Mouse (Mus musculus) erythroblast, embryonic 14.5 days (primary cell): Measurements from ENCODE around the gene Pla2g1b. TPM values are rescaled to one million over a fixed set of nuclear protein-coding genes. Genes with fewer than 3 reads are reported as not detected.

ENCODE experiments used
- H3K27me3 ChIP-seq: 2 replicates; pipeline ENCODE4 v1.6.1; 2012; ENCODE audit warnings: inconsistent platforms; ENCODE audit not compliant: control insufficient read depth
- H3K36me3 ChIP-seq: 2 replicates; pipeline ENCODE4 v1.6.1; 2012; ENCODE audit warnings: mild to moderate bottlenecking, inconsistent platforms; ENCODE audit not compliant: control insufficient read depth
- H3K4me1 ChIP-seq: 2 replicates; pipeline ENCODE4 v1.6.1; 2012; ENCODE audit warnings: inconsistent platforms; ENCODE audit not compliant: control insufficient read depth
- H3K4me3 ChIP-seq: replicated peaks from 2 replicates; pipeline ENCODE3; 2012; ENCODE audit warnings: moderate library complexity, mild to moderate bottlenecking, inconsistent platforms
- H3K9me3 ChIP-seq: 2 replicates; pipeline ENCODE4 v1.6.1; 2012; ENCODE audit warnings: low read length, inconsistent platforms, mixed read lengths; ENCODE audit not compliant: control insufficient read depth
- GATA1 ChIP-seq: IDR thresholded peaks from 2 replicates; pipeline ENCODE4 v1.6.1; 2012; ENCODE audit warnings: low read length, inconsistent platforms, mixed read lengths
- TAL1 ChIP-seq: IDR thresholded peaks from 3 replicates; pipeline ENCODE4 v1.6.1; 2012; ENCODE audit warnings: low read length, inconsistent platforms, mixed read lengths
- polyA plus RNA-seq: library from polyadenylated mRNA; stranded (reverse); fragments of >175 nt; gene quantifications from 2 replicates; pipeline ENCODE4 v1.2.3, GENCODE M21; 2012

Gene Pla2g1b
- polyA plus RNA-seq, 1 experiment: not detected

DNA sequence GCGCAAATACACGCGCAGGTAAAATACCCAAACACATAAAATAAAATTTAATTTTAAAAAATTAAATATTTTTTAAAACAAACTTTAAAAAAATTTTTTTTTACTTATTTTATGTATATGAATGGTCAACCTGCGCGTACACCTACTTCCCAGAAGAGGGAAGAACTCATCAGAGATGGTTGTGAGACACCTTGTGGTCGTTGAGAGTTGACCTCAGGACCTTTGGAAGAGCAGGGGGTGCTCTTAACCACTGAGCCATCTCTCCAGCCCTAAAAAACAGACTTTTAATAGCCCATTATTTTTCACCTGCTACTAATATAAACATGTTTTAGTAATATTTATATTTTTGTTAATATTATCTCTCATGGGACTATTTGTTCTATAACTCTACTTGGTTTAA, 17.3 kb downstream of the Pla2g1b start:
- Histone ChIP-seq H3K27me3 (no peaks in the 10 kb centered on the region), H3K9me3 (no peaks in the 10 kb centered on the region), H3K4me3 (no peak overlapping the region), H3K4me1 (peaks cover 36% of the 10 kb centered on the region), H3K36me3 (peaks cover 14% of the 10 kb centered on the region)
- TF ChIP-seq TAL1: no peak
- TF ChIP-seq GATA1: no peak

DNA sequence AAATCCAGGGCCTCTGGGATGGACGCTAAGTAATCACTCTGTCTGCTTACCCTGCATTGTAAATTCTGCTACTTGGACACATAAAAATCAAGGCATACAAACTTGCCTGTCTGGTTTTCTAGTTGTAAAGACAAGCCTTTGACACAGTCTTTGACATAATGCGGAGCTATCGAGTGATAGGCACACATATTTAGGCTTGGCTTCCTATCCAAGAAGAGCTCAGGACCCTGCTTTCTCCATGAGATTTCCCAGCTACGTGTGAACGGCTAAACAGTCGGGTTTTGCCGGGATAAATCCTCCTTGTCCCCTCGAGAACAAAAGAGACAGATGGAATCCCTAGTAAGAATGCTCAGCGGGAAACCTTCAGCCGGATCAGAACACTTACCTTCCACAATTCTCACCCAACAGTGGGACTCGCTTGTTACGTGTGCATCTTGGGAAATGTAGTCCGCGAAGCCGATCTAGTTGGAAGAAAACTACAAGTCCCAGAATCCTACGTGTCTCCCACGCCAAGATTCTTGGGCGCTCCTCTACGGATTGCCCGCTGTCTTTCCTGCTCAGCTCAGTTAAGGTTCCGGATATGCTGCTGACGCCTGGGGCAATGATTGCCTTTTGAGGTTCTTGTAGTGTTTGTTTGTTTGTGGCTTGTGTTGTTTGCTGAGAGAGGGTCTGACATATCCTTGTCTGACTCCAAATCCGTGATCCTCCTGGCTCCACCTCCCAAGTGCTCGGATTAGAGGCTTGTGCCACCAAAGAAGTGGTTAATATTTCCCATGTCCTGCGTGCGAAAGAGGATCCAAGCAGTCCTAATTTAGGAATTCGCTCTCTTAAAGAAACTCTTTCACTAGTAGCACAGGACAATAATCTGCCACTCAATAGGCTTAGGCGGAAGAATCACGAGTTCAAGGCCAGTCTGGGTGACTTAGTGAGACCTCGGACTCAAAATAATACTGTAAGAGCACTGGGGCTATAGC, 18.2 kb downstream of the Pla2g1b start, which contains the start of gene Sirt4:
Gene Sirt4 (minus strand): TSS at position 779 of the 974 bp plus-strand sequence.
- peaks cover 44% of the 10 kb centered on the region for H3K4me1 ChIP-seq
- TF ChIP-seq TAL1 (no peak), GATA1 (no peak)
- no peaks in the 10 kb centered on the region for H3K9me3 ChIP-seq
- H3K27me3 ChIP-seq: no peaks in the 10 kb centered on the region
- H3K36me3 ChIP-seq: peaks cover 14% of the 10 kb centered on the region
- peak within 1 kb of the TSS; percentile 69 for H3K4me3 ChIP-seq

DNA sequence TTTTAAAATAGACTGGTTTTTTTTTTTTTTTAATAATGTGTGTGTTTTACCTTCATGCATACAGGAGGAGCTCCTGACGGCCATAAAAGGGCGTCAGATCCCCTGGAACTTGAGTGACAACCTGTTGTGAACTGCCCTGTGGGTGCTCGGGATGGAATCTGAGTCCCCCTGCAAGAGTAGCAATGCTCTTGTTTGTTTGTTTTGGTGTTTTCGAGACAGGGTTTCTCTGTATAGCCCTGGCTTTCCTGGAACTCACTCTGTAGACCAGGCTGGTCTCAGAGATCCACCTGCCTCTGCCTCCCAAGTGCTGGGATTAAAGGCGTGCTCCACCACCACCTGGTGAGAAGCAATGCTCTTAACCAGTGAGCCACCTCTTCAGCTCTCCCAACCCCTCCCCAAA, 18.9 kb downstream of the Pla2g1b start:
- H3K36me3 ChIP-seq: peaks cover 10% of the 10 kb centered on the region
- H3K27me3 ChIP-seq: no peaks in the 10 kb centered on the region
- peaks cover 49% of the 10 kb centered on the region for H3K4me1 ChIP-seq
- peak overlapping the region; percentile 69 for H3K4me3 ChIP-seq
- no peak for TF ChIP-seq GATA1
- TF ChIP-seq TAL1: no peak
- H3K9me3 ChIP-seq: no peaks in the 10 kb centered on the region

DNA sequence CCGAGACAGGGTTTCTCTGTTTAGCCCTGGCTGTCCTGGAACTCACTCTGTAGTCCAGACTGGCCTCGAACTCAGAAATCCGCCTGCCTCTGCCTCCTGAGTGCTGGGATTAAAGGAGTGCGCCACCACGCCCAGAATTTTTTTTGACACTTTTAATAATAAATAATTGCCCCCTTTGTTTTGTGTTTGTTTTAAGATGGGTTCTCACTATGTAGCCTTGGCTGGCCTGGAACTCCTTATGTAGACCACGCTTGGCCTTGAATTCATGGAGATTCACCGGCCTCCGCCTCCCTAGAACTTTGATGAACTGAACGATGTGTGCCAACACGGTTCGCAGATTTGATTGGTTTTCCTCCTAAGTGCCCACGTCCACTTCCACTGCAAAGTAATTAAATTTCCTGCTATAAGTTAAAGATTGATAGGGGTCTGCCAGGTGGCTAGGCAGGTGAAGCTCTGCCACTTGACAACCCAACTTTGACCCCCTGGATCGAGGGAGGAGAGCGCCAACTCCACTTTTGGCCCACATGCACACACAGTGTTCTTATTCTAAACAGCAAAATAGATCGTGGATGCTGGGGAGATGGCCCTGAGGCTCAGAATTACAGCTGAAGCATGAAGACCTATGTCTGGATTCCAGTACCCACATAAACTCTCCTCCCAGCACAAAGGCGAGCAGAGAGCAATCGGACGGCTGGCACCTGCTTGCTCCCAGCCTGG, 19.6 kb downstream of the Pla2g1b start:
- Histone ChIP-seq H3K36me3 (peaks cover 7% of the 10 kb centered on the region), H3K27me3 (no peaks in the 10 kb centered on the region), H3K9me3 (no peaks in the 10 kb centered on the region), H3K4me3 (no peak overlapping the region), H3K4me1 (peaks cover 50% of the 10 kb centered on the region)
- TF ChIP-seq TAL1: no peak
- TF ChIP-seq GATA1: no peak

DNA sequence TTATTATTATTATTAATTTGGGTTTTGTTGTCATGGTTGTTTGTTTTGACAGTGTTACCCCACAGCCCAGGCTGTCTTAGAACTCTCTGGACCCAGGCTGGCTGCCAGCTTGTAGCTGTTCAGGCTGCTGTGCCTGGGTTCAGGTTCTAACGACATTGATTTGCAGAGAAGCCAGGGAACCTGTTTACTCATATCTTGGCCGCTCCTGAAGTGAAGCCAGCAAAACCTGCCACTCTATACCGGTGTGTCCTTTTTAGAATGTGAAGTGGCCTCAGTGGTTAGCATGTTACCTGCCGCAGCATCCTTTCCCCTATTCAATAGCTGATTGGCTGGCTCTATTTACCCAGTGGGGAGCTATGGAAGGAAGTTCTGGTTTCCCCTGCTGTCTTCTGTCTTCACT, 20.7 kb downstream of the Pla2g1b start:
- Histone ChIP-seq H3K9me3 (no peaks in the 10 kb centered on the region), H3K4me1 (peaks cover 58% of the 10 kb centered on the region), H3K27me3 (peaks cover 1% of the 10 kb centered on the region), H3K4me3 (no peak overlapping the region), H3K36me3 (peaks cover 7% of the 10 kb centered on the region)
- TF ChIP-seq GATA1 (no peak), TAL1 (no peak)

DNA sequence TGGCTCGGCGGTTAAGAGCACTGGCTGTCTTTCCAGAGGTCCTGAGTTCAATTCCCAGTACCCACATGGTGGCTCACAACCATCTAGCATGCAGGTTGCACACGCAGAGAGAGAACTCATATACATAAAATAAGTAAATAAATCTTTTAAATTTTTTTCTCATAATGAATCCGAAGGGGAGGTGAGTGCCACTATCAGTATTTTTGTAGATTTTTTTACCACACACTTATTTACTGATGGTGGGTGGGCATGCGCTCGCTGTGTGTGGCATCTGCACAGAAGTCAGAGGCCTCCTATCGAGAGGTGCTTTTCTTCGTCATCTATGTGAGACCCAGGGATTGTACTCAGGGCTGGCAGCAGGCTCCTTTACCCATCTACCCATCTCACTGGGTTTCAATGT, 21.3 kb downstream of the Pla2g1b start:
- H3K36me3 ChIP-seq: peaks cover 5% of the 10 kb centered on the region
- H3K27me3 ChIP-seq: peaks cover 7% of the 10 kb centered on the region
- TF ChIP-seq GATA1 (no peak), TAL1 (no peak)
- H3K4me3 ChIP-seq: no peak overlapping the region
- H3K9me3 ChIP-seq: no peaks in the 10 kb centered on the region
- peaks cover 62% of the 10 kb centered on the region for H3K4me1 ChIP-seq

DNA sequence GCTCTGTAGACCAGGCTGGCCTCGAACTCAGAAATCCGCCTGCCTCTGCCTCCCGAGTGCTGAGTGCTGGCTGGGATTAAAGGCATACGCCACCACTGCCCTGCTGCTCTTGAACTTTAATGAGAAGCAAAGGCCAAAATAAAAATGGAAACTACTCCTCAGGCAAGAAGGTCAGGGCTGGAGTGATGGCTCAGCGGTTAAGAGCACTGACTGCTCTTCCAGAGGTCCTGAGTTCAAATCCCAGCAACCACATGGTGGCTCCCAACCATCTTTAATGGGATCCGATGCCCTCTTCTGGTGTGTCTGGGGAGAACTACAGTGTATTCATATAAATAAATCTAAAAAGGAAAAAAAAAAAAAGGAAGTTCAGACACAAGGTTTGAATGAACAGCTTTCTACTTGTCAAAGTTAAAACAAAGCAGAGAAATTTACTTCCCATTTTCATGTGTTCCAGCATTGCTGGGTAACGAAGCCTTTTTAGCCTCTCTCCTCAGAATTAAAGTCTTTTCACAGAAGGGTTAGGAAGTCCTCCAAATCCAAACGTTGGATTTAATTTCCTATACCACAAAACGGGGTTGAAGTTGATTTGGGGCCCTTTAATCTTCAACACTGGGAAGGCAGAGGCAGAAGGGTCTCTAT, 22.0 kb downstream of the Pla2g1b start:
- TF ChIP-seq TAL1 (no peak), GATA1 (no peak)
- Histone ChIP-seq H3K4me1 (peaks cover 62% of the 10 kb centered on the region), H3K9me3 (no peaks in the 10 kb centered on the region), H3K4me3 (no peak overlapping the region), H3K27me3 (peaks cover 7% of the 10 kb centered on the region), H3K36me3 (no peaks in the 10 kb centered on the region)

DNA sequence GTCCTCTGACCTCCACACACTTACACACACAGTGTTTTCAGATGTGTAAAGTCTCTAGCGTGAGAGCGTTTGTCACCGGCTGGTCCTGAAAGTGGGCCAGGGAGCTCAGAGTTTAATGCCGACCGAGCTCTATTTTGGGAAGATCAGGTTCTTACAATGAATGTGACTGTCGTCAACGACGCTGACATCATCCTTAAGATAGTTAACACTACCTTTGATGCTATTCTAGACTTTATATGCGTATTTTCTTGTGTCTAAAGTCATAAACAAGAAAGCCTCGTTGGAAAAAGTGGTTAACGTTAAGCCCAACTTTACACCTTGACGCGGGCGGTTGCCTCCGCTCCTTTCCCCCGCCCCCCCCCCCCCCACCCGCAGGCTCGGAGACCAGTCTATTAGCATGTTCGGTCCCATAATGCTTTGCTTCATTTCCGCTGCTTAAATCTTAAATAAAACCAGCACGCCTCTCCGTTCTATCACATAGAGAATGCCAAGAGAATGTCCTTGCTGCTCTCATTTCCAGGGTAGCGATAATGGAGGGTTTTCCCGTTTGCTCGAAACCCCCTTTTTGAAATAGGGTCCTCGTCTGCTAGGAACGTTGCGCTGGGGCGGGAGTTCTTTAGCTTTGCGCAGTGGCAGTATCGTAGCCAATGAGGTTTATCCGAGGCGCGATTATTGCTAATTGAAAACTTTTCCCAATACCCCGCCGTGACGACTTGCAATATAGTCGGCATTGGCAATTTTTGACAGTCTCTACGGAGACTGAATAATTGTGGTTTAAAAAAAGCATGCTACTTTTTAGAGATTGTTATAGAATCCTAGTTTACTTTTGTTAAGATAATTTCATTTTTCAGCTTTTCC, 23.0 kb downstream of the Pla2g1b start:
- Histone ChIP-seq H3K9me3 (no peaks in the 10 kb centered on the region), H3K36me3 (no peaks in the 10 kb centered on the region), H3K4me1 (peaks cover 61% of the 10 kb centered on the region), H3K4me3 (peak overlapping the region; percentile 55), H3K27me3 (peaks cover 7% of the 10 kb centered on the region)
- no peak for TF ChIP-seq TAL1
- no peak for TF ChIP-seq GATA1
